Mouse (Mus musculus) stomach, postnatal 0 days (tissue): ENCODE results near the gene Hoxc11.

Experiments used
- CTCF ChIP-seq: IDR thresholded peaks from 2 replicates; pipeline ENCODE4 v1.5.1; 2016; ENCODE audit warnings: antibody characterized with exemption, low read depth, mild to moderate bottlenecking, moderate library complexity
- EP300 ChIP-seq: optimal IDR thresholded peaks from 2 replicates; pipeline ENCODE3; 2016; ENCODE audit warnings: antibody characterized with exemption

DNA sequence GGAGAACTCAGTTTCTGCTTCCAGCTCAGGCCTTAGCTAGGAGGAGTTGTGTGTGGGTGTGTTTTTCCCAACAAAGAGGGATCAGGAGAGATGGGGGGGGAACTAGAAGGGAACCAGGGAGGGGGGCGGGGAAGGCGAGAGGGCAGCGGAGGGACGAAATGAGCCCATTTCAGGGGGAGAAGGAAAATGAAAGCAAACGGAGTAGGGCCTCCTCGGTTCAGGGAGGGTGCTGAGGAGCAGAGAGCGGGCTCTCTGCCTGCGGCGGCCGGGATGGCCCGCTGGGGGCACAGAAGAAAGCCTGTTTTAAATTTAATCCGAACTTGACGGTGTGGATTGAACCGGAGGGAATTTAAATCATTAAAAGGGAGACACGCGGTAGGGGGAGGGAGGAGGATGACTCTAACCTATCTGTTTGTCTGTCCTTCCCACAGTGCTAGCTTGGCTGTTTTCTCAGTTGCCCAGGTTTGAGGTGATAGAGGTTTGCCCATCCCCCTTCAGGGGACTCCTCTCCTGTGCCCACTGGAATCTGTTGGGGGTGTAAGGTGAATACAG lies 23.3 kb downstream of the Hoxc11 start:
- TF ChIP-seq CTCF (no peak), EP300 (no peak)
